Mouse (Mus musculus) erythroblast, embryonic 14.5 days (primary cell): ENCODE results near the gene Ugt2a1.
"Not testable (repeated sequence)": the region's sequence is repeated elsewhere in the genome, so short reads cannot be mapped to it uniquely, and the experiment has no call there.

ENCODE experiments used
- GATA1 ChIP-seq: IDR thresholded peaks from 2 replicates; pipeline ENCODE4 v1.6.1; 2012; ENCODE audit warnings: low read length, inconsistent platforms, mixed read lengths
- TAL1 ChIP-seq: IDR thresholded peaks from 3 replicates; pipeline ENCODE4 v1.6.1; 2012; ENCODE audit warnings: low read length, inconsistent platforms, mixed read lengths

GRCm38 (mm10) chr5:87424041-87424440 lies 66.6 kb downstream of the Ugt2a1 start, which contains the start of gene Ugt2b38:
- not testable (repeated sequence) for TF ChIP-seq GATA1, TAL1
